Mouse (Mus musculus) limb, embryonic 15.5 days (tissue): Measurements from ENCODE around the gene Pmpcb. TPM values are rescaled to one million over a fixed set of nuclear protein-coding genes. Genes with fewer than 3 reads are reported as not detected.

Experiments
- ATAC-seq: fragments of 200-750 bp; cut with Nextera tagmentation; 2 replicates; pipeline ENCODE4 v1.8.0; 2017; ENCODE audit warnings: low read depth, moderate TSS enrichment; ENCODE audit not compliant: insufficient number of reproducible peaks, low FRiP score, low TSS enrichment
- H3K27ac ChIP-seq: fragments of 300-500 bp; sonication (generic); 2 replicates; pipeline ENCODE4 v1.5.1; 2015; ENCODE audit warnings: moderate library complexity, mild to moderate bottlenecking, inconsistent platforms
- H3K27me3 ChIP-seq: fragments of 300-500 bp; sonication (generic); 2 replicates; pipeline ENCODE4 v1.6.1; 2015; ENCODE audit warnings: inconsistent platforms
- H3K36me3 ChIP-seq: fragments of 300-500 bp; sonication (generic); 2 replicates; pipeline ENCODE4 v1.6.1; 2015; ENCODE audit warnings: inconsistent platforms
- H3K4me1 ChIP-seq: fragments of 300-500 bp; sonication (generic); 2 replicates; pipeline ENCODE4 v1.6.1; 2015; ENCODE audit warnings: inconsistent platforms
- H3K4me2 ChIP-seq: fragments of 300-500 bp; sonication (generic); 2 replicates; pipeline ENCODE4 v1.6.1; 2015; ENCODE audit warnings: mild to moderate bottlenecking, inconsistent platforms
- H3K4me3 ChIP-seq: fragments of 300-500 bp; sonication (generic); 2 replicates; pipeline ENCODE4 v1.5.1; 2015; ENCODE audit warnings: mild to moderate bottlenecking, inconsistent platforms
- H3K9ac ChIP-seq: fragments of 300-500 bp; sonication (generic); 2 replicates; pipeline ENCODE4 v1.6.1; 2015; ENCODE audit warnings: inconsistent platforms
- H3K9me3 ChIP-seq: fragments of 300-500 bp; sonication (generic); 2 replicates; pipeline ENCODE4 v1.6.1; 2016; ENCODE audit warnings: inconsistent platforms
- WGBS: fragments of 180-500 bp; shearing (Covaris S2); methylation state at CpG from one replicate; pipeline ENCODE4 v1.1.7; 2015; 5-methylcytosine and 5-hydroxymethylcytosine counted together
- polyA plus RNA-seq: library from polyadenylated mRNA; unstranded; fragments of >200 nt; fragmentation: Nextera tagmentation; extraction: Ambion mirVana; gene quantifications from 2 replicates; pipeline ENCODE4 v1.2.1, GENCODE M21; 2015

Gene Pmpcb
- polyA plus RNA-seq, 1 experiment from 2014 or later: 67.7 TPM

- H3K27me3 ChIP-seq: no peaks in the 10 kb centered on the region
- H3K9me3 ChIP-seq: no peaks in the 10 kb centered on the region
- H3K9ac ChIP-seq: no peak overlapping the region
- H3K4me3 ChIP-seq: peak overlapping the region; percentile 18
- peaks cover 10% of the 10 kb centered on the region for H3K4me1 ChIP-seq
- no peak for ATAC-seq
- peaks cover 15% of the 10 kb centered on the region for H3K36me3 ChIP-seq
- 81% methylated on average over 20 of the region's 20 CpGs for WGBS
- H3K4me2 ChIP-seq: peak overlapping the region; percentile 12; the same call in 1 of the 2 replicates
- H3K27ac ChIP-seq: no peak overlapping the region
Observed at GRCm38 (mm10) chr5:21735100-21735499, 1.8 kb upstream of the Pmpcb start.

GRCm38 (mm10) chr5:21735584-21735983 is 1.4 kb upstream of the Pmpcb start:
- Histone ChIP-seq H3K36me3 (peaks cover 19% of the 10 kb centered on the region), H3K4me2 (0 out of 2 replicates have a peak overlapping the region, but pooled peaks have one; percentile 12), H3K27me3 (no peaks in the 10 kb centered on the region), H3K9ac (no peak overlapping the region), H3K4me1 (peaks cover 10% of the 10 kb centered on the region), H3K27ac (no peak overlapping the region), H3K9me3 (no peaks in the 10 kb centered on the region), H3K4me3 (peak overlapping the region; percentile 18; the same call in 1 of the 2 replicates)
- WGBS: 31% methylated on average over 10 of the region's 10 CpGs
- no peak for ATAC-seq

GRCm38 (mm10) chr5:21736046-21736445 is 895 bp upstream of the Pmpcb start:
- H3K27me3 ChIP-seq: no peaks in the 10 kb centered on the region
- peaks cover 10% of the 10 kb centered on the region for H3K4me1 ChIP-seq
- H3K9ac ChIP-seq: no peak overlapping the region
- H3K9me3 ChIP-seq: no peaks in the 10 kb centered on the region
- H3K27ac ChIP-seq: no peak overlapping the region
- H3K36me3 ChIP-seq: peaks cover 21% of the 10 kb centered on the region
- H3K4me2 ChIP-seq: no peak overlapping the region
- no peak overlapping the region for H3K4me3 ChIP-seq
- ATAC-seq: no peak
- 84% methylated on average over 11 of the region's 11 CpGs for WGBS

GRCm38 (mm10) chr5:21737620-21738019 is 679 bp downstream of the Pmpcb start:
- Histone ChIP-seq H3K27ac (no peak overlapping the region), H3K4me3 (peak overlapping the region; percentile 83), H3K9me3 (no peaks in the 10 kb centered on the region), H3K36me3 (peaks cover 36% of the 10 kb centered on the region), H3K27me3 (no peaks in the 10 kb centered on the region), H3K4me1 (peaks cover 10% of the 10 kb centered on the region), H3K9ac (peak overlapping the region; percentile 77), H3K4me2 (peak overlapping the region; percentile 58)
- WGBS: 21% methylated on average over 10 of the region's 10 CpGs
- no peak for ATAC-seq

GRCm38 (mm10) chr5:21739120-21739519 is 2.2 kb downstream of the Pmpcb start:
- no peak overlapping the region for H3K4me3 ChIP-seq
- H3K9me3 ChIP-seq: no peaks in the 10 kb centered on the region
- ATAC-seq: no peak
- H3K9ac ChIP-seq: no peak overlapping the region
- H3K27ac ChIP-seq: no peak overlapping the region
- peaks cover 51% of the 10 kb centered on the region for H3K36me3 ChIP-seq
- no peaks in the 10 kb centered on the region for H3K27me3 ChIP-seq
- WGBS: 88% methylated on average over 11 of the region's 11 CpGs
- peaks cover 10% of the 10 kb centered on the region for H3K4me1 ChIP-seq
- no peak overlapping the region for H3K4me2 ChIP-seq

- peaks cover 10% of the 10 kb centered on the region for H3K4me1 ChIP-seq
- 92% methylated on average over 13 of the region's 13 CpGs for WGBS
- H3K9ac ChIP-seq: no peak overlapping the region
- no peak overlapping the region for H3K4me3 ChIP-seq
- ATAC-seq: no peak
- no peaks in the 10 kb centered on the region for H3K9me3 ChIP-seq
- no peaks in the 10 kb centered on the region for H3K27me3 ChIP-seq
- H3K36me3 ChIP-seq: peaks cover 59% of the 10 kb centered on the region
- no peak overlapping the region for H3K27ac ChIP-seq
- no peak overlapping the region for H3K4me2 ChIP-seq
Observed at GRCm38 (mm10) chr5:21739881-21740280, 2.9 kb downstream of the Pmpcb start.

- H3K4me1 ChIP-seq: no peaks in the 10 kb centered on the region
- H3K27ac ChIP-seq: no peak overlapping the region
- H3K4me2 ChIP-seq: no peak overlapping the region
- H3K9me3 ChIP-seq: no peaks in the 10 kb centered on the region
- H3K4me3 ChIP-seq: no peak overlapping the region
- no peak for ATAC-seq
- peaks cover 91% of the 10 kb centered on the region for H3K36me3 ChIP-seq
- WGBS: 94% methylated on average over 10 of the region's 10 CpGs
- H3K27me3 ChIP-seq: no peaks in the 10 kb centered on the region
- H3K9ac ChIP-seq: no peak overlapping the region
Observed at GRCm38 (mm10) chr5:21743606-21744005, 6.7 kb downstream of the Pmpcb start.

GRCm38 (mm10) chr5:21744651-21745050 is 7.7 kb downstream of the Pmpcb start:
- Histone ChIP-seq H3K4me1 (no peaks in the 10 kb centered on the region), H3K27me3 (no peaks in the 10 kb centered on the region), H3K27ac (no peak overlapping the region), H3K4me3 (no peak overlapping the region), H3K36me3 (peaks cover 93% of the 10 kb centered on the region), H3K4me2 (no peak overlapping the region), H3K9me3 (no peaks in the 10 kb centered on the region), H3K9ac (no peak overlapping the region)
- ATAC-seq: no peak

GRCm38 (mm10) chr5:21745966-21746365 is 9.0 kb downstream of the Pmpcb start:
- Histone ChIP-seq H3K36me3 (peaks cover 94% of the 10 kb centered on the region), H3K9ac (no peak overlapping the region), H3K27ac (no peak overlapping the region), H3K4me2 (no peak overlapping the region), H3K27me3 (no peaks in the 10 kb centered on the region), H3K4me3 (no peak overlapping the region), H3K4me1 (no peaks in the 10 kb centered on the region), H3K9me3 (no peaks in the 10 kb centered on the region)
- ATAC-seq: no peak
- whole genome bisulfite sequencing: 96% methylated on average over 8 of the region's 8 CpGs

GRCm38 (mm10) chr5:21768506-21768905 is 31.6 kb downstream of the Pmpcb start:
- H3K9me3 ChIP-seq: no peaks in the 10 kb centered on the region
- ATAC-seq: no peak
- H3K9ac ChIP-seq: no peak overlapping the region
- H3K36me3 ChIP-seq: peaks cover 64% of the 10 kb centered on the region
- H3K4me1 ChIP-seq: no peaks in the 10 kb centered on the region
- no peak overlapping the region for H3K4me3 ChIP-seq
- WGBS: 85% methylated on average over 4 of the region's 4 CpGs
- no peaks in the 10 kb centered on the region for H3K27me3 ChIP-seq
- no peak overlapping the region for H3K4me2 ChIP-seq
- H3K27ac ChIP-seq: no peak overlapping the region

- 91% methylated on average over 6 of the region's 6 CpGs for WGBS
- ATAC-seq: no peak
- no peaks in the 10 kb centered on the region for H3K27me3 ChIP-seq
Observed at GRCm38 (mm10) chr5:21769841-21770240, 32.9 kb downstream of the Pmpcb start.

GRCm38 (mm10) chr5:21776491-21776890 is 39.5 kb downstream of the Pmpcb start:
- no peaks in the 10 kb centered on the region for H3K27me3 ChIP-seq
- 89% methylated on average over 6 of the region's 6 CpGs for whole genome bisulfite sequencing
- H3K4me2 ChIP-seq: no peak overlapping the region
- H3K36me3 ChIP-seq: peaks cover 57% of the 10 kb centered on the region
- no peak overlapping the region for H3K4me3 ChIP-seq
- no peak overlapping the region for H3K27ac ChIP-seq
- H3K4me1 ChIP-seq: no peaks in the 10 kb centered on the region
- H3K9ac ChIP-seq: no peak overlapping the region
- ATAC-seq: no peak
- H3K9me3 ChIP-seq: no peaks in the 10 kb centered on the region

More at GRCm38 (mm10) chr5:21769841-21770240, 32.9 kb downstream of the Pmpcb start:
- Histone ChIP-seq H3K4me2 (no peak overlapping the region), H3K4me1 (no peaks in the 10 kb centered on the region), H3K9me3 (no peaks in the 10 kb centered on the region), H3K4me3 (no peak overlapping the region), H3K27ac (no peak overlapping the region), H3K9ac (no peak overlapping the region), H3K36me3 (peaks cover 60% of the 10 kb centered on the region)
